Mouse (Mus musculus) mammary gland, adult 2 months (tissue): Measurements from ENCODE around the gene Tmub2. TPM values are rescaled to one million over a fixed set of nuclear protein-coding genes. Genes with fewer than 3 reads are reported as not detected.

Experiments
- polyA plus RNA-seq: library from polyadenylated mRNA; depleted of rRNA; stranded (reverse); fragments of >200 nt; gene quantifications from 2 replicates; pipeline ENCODE4 v1.2.3, GENCODE M21; 2012; ENCODE audit warnings: low replicate concordance; rRNA removed

Tmub2 gene
- 52.4 and 58.1 TPM in 2 replicates for polyA plus RNA-seq

GRCm38 (mm10) chr11:102284501-102285094 is at the start of gene Tmub2:
Tmub2 (plus strand) TSS chr11:102284931.

GRCm38 (mm10) chr11:102248630-102249230 is 36.0 kb upstream of the Tmub2 start, which contains the start of gene BC030867:
BC030867 (plus strand) TSS chr11:102248882.

DNA sequence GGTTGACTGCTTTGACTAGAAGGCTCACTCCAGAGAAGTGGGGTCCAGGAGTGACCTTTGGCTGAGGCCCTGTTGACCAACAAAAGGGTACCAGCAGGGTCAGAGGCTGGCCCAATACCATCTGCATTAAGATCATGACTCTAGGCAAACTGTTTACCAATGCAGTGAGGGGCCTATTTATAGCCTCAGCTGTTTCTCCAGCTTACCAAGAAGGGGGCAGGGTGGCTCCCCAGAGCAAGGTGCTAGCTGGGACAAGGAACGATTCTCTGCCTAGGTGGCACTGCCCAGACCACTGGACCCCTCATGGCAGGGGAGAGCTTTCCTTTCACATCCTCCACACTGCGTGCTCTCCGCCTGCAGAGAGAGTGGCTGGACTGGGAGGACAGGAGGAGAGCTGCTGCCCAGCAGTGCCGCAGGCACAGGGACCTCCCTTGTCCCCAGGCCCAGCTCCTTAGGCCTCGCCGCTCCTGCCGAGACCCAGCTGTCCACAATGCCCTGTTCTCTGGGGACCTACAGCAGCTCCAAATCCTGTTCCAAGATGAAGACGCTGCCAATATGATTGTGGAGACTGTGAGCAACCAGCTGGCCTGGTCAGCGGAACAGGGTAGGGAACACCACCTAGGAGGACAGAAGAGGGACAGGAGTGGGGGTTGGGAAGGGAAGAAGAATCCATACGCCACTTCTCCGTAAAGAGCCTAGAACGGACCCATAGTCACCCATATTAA is 16.0 kb upstream of the Tmub2 start, which contains the start of gene Asb16:
Gene Asb16, plus strand, starts transcription at position 224 of the 725 bp plus-strand sequence.

GRCm38 (mm10) chr11:102296491-102297472 is 12.1 kb downstream of the Tmub2 start, which contains the start of gene Atxn7l3:
Atxn7l3 (minus strand) TSS chr11:102296631.

DNA sequence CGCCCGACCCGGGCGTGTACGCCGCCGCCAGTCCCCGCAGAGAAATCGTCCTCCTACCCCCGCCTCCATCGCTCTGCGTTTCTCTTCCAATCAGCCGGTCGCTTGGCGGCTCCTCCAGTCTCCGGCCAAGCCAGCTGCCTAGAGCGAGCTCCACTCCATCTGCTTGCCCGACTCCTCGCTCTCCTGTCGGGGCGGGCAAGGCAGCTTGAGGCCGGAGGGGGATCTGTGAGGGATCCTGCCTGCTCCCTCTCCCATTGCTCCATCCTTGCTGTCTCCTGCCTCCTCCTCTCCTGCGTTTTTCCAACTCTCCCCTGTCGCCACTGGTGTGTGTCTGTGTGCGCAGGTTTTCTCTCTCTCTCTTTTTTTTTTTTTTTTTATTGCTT is 34.7 kb downstream of the Tmub2 start, which contains the start of gene Ubtf:
Gene Ubtf, minus strand, starts transcription at position 333 of the 383 bp plus-strand sequence.

Other genes starting within 250 kb of the Tmub2 start
- 95.5 and 130 TPM in 2 replicates for gene Cd300lg, start 243.4 kb upstream of the Tmub2 start, polyA plus RNA-seq
- 13.5 and 13.8 TPM in 2 replicates for gene Mpp2, start 196.4 kb upstream of the Tmub2 start, polyA plus RNA-seq
- gene Ppy, start 183.6 kb upstream of the Tmub2 start, polyA plus RNA-seq = not detected in 2 replicates
- gene Pyy, start 177.1 kb upstream of the Tmub2 start, polyA plus RNA-seq = not detected in 2 replicates
- gene Nags, start 139.4 kb upstream of the Tmub2 start, polyA plus RNA-seq = 0.85 TPM in 1 of 2 replicates, not detected in the other
- gene Tmem101, start 128.5 kb upstream of the Tmub2 start, polyA plus RNA-seq = 17.0 and 22.2 TPM in 2 replicates
- gene Lsm12, start 99.6 kb upstream of the Tmub2 start, polyA plus RNA-seq = 35.8 and 55.6 TPM in 2 replicates
- gene G6pc3, start 95.3 kb upstream of the Tmub2 start, polyA plus RNA-seq = 115 and 131 TPM in 2 replicates
- gene Hdac5, start 54.8 kb upstream of the Tmub2 start, polyA plus RNA-seq = 88.0 and 204 TPM in 2 replicates
- gene BC030867, start 36.0 kb upstream of the Tmub2 start, polyA plus RNA-seq = 1.2 and 1.4 TPM in 2 replicates
- 0.50 and 19.4 TPM in 2 replicates for gene Asb16, start 16.2 kb upstream of the Tmub2 start, polyA plus RNA-seq
- gene Atxn7l3, start 11.7 kb downstream of the Tmub2 start, polyA plus RNA-seq = 39.6 and 48.4 TPM in 2 replicates
- 20.5 and 28.1 TPM in 2 replicates for gene Ubtf, start 34.8 kb downstream of the Tmub2 start, polyA plus RNA-seq
- gene Slc4a1, start 81.3 kb downstream of the Tmub2 start, polyA plus RNA-seq = 0.06 TPM in 1 of 2 replicates, not detected in the other
- gene Rundc3a, start 108.5 kb downstream of the Tmub2 start, polyA plus RNA-seq = 4.6 and 10.4 TPM in 2 replicates
- 583 and 649 TPM in 2 replicates for gene Slc25a39, start 123.0 kb downstream of the Tmub2 start, polyA plus RNA-seq
- 304 and 432 TPM in 2 replicates for gene Grn, start 145.4 kb downstream of the Tmub2 start, polyA plus RNA-seq
- gene Fam171a2, start 162.8 kb downstream of the Tmub2 start, polyA plus RNA-seq = 22.9 and 40.8 TPM in 2 replicates
- 27.3 and 35.8 TPM in 2 replicates for gene Itga2b, start 185.2 kb downstream of the Tmub2 start, polyA plus RNA-seq